Mouse (Mus musculus) MEL (cell line): ENCODE measurements around the gene Rffl. TPM values are rescaled to one million over a fixed set of nuclear protein-coding genes. Genes with fewer than 3 reads are reported as not detected.

ENCODE experiments used
- DNase-seq: peaks from one replicate; pipeline ENCODE4 v3.0.0; 2011; ENCODE audit warnings: low read depth, low spot score
- H3K27ac ChIP-seq: 2 replicates; pipeline ENCODE4 v1.5.1; 2012; ENCODE audit warnings: low read depth, mild to moderate bottlenecking, control low read depth, low read length, moderate library complexity; ENCODE audit not compliant: control insufficient read depth
- H3K27me3 ChIP-seq, 2 experiments: fragments of 150-350 bp in 1 of 2; sonication (generic) in 1 of 2; 2 replicates each; pipeline ENCODE4 v1.6.1; 2012; ENCODE audit warnings: low read length in 2 of 2, mild to moderate bottlenecking in 2 of 2, improper control_type of control experiment in 1 of 2, moderate library complexity in 1 of 2; ENCODE audit not compliant: insufficient read depth in 2 of 2, control insufficient read depth in 1 of 2
- H3K36me3 ChIP-seq, 2 experiments: 2 replicates each; pipeline ENCODE4 v1.6.1; 2012 to 2014; ENCODE audit warnings: low read length in 2 of 2, improper control_type of control experiment in 1 of 2, inconsistent platforms in 1 of 2, mild to moderate bottlenecking in 1 of 2; ENCODE audit not compliant: insufficient read depth in 2 of 2, control insufficient read depth in 1 of 2
- H3K4me1 ChIP-seq, 2 experiments: fragments of 150-350 bp in 1 of 2; sonication (generic) in 1 of 2; 2 replicates each; pipeline ENCODE4 v1.6.1; 2012; ENCODE audit warnings: low read length in 2 of 2, improper control_type of control experiment in 1 of 2, mild to moderate bottlenecking in 1 of 2; ENCODE audit not compliant: insufficient read depth in 2 of 2, control insufficient read depth in 1 of 2
- H3K4me3 ChIP-seq, 2 experiments: fragments of 150-350 bp in 1 of 2; sonication (generic) in 1 of 2; 2 replicates each; pipeline ENCODE4 v1.5.1; 2012; ENCODE audit warnings: low read depth in 2 of 2, low read length in 2 of 2, mild to moderate bottlenecking in 2 of 2, moderate library complexity in 2 of 2, control low read depth in 1 of 2, improper control_type of control experiment in 1 of 2; ENCODE audit not compliant: control insufficient read depth in 1 of 2, insufficient read depth in 1 of 2
- H3K79me2 ChIP-seq: 2 replicates; pipeline ENCODE4 v1.6.1; 2012; ENCODE audit warnings: mild to moderate bottlenecking, low read length, moderate library complexity; ENCODE audit not compliant: control insufficient read depth, poor library complexity, insufficient read depth
- H3K9ac ChIP-seq: 2 replicates; pipeline ENCODE4 v1.6.1; 2012; ENCODE audit warnings: low read depth, mild to moderate bottlenecking, control low read depth, low read length, moderate library complexity; ENCODE audit not compliant: control insufficient read depth, poor library complexity, severe bottlenecking
- H3K9me3 ChIP-seq: fragments of 150-350 bp; sonication (generic); replicated peaks from 2 replicates; pipeline ENCODE4 v1.6.1; 2012; ENCODE audit warnings: mild to moderate bottlenecking, low read length, improper control_type of control experiment, moderate library complexity; ENCODE audit not compliant: insufficient read depth
- CHD1 ChIP-seq: IDR thresholded peaks from 2 replicates; pipeline ENCODE4 v1.6.1; 2012; ENCODE audit warnings: low read depth, mild to moderate bottlenecking, inconsistent platforms, low read length, improper control_type of control experiment
- CHD2 ChIP-seq: IDR thresholded peaks from 2 replicates; pipeline ENCODE4 v1.6.1; 2011; ENCODE audit warnings: low read length, improper control_type of control experiment
- CTCF ChIP-seq, 3 experiments: IDR thresholded peaks in 2 of 3; conservative IDR thresholded peaks in 1 of 3; 2 replicates each; pipeline ENCODE4 v1.5.1; 2011 to 2012; ENCODE audit warnings: low read length in 3 of 3, low read depth in 2 of 3, mild to moderate bottlenecking in 2 of 3, improper control_type of control experiment in 1 of 3, inconsistent platforms in 1 of 3, mixed read lengths in 1 of 3, moderate library complexity in 1 of 3; ENCODE audit not compliant: control insufficient read depth in 1 of 3, insufficient read depth in 1 of 3, poor library complexity in 1 of 3, severe bottlenecking in 1 of 3
- ELF1 ChIP-seq: IDR thresholded peaks from 2 replicates; pipeline ENCODE4 v1.6.1; 2014; ENCODE audit warnings: low read depth, mild to moderate bottlenecking, inconsistent platforms, low read length, improper control_type of control experiment, moderate library complexity
- ETS1 ChIP-seq: IDR thresholded peaks from 2 replicates; pipeline ENCODE4 v1.6.1; 2012; ENCODE audit warnings: low read depth, mild to moderate bottlenecking, inconsistent platforms, low read length, improper control_type of control experiment, moderate library complexity
- GATA1 ChIP-seq: IDR thresholded peaks from 2 replicates; pipeline ENCODE4 v1.6.1; 2011; ENCODE audit warnings: low read depth, low read length, improper control_type of control experiment
- KAT2A ChIP-seq: conservative IDR thresholded peaks from 2 replicates; pipeline ENCODE4 v1.6.1; 2012; ENCODE audit warnings: low read depth, low read length, improper control_type of control experiment, inconsistent platforms
- MAFK ChIP-seq: IDR thresholded peaks from 2 replicates; pipeline ENCODE4 v1.6.1; 2011; ENCODE audit warnings: low read depth, mild to moderate bottlenecking, low read length, improper control_type of control experiment, borderline replicate concordance
- MAX ChIP-seq: IDR thresholded peaks from 2 replicates; pipeline ENCODE4 v1.6.1; 2011; ENCODE audit warnings: low read length, improper control_type of control experiment
- MAZ ChIP-seq: IDR thresholded peaks from 2 replicates; pipeline ENCODE4 v1.6.1; 2012; ENCODE audit warnings: low read depth, mild to moderate bottlenecking, inconsistent platforms, low read length, improper control_type of control experiment
- MXI1 ChIP-seq: IDR thresholded peaks from 2 replicates; pipeline ENCODE4 v1.6.1; 2011; ENCODE audit warnings: mild to moderate bottlenecking, low read depth, low read length, improper control_type of control experiment
- MYC ChIP-seq: IDR thresholded peaks from 2 replicates; pipeline ENCODE4 v1.6.1; 2011; ENCODE audit warnings: low read depth, mild to moderate bottlenecking, low read length, improper control_type of control experiment, moderate library complexity
- NELFE ChIP-seq: IDR thresholded peaks from 2 replicates; pipeline ENCODE4 v1.6.1; 2011; ENCODE audit warnings: low read depth, low read length, improper control_type of control experiment
- NRF1 ChIP-seq: IDR thresholded peaks from 2 replicates; pipeline ENCODE4 v1.6.1; 2014; ENCODE audit warnings: low read depth, mild to moderate bottlenecking, inconsistent platforms, low read length, improper control_type of control experiment, moderate library complexity; ENCODE audit not compliant: poor library complexity, insufficient read depth, severe bottlenecking
- POLR2A ChIP-seq, 2 experiments: IDR thresholded peaks; 2 replicates each; pipeline ENCODE4 v1.6.1; 2011 to 2012; ENCODE audit warnings: low read length in 2 of 2, mild to moderate bottlenecking in 2 of 2, control low read depth in 1 of 2, improper control_type of control experiment in 1 of 2, low read depth in 1 of 2, moderate library complexity in 1 of 2; ENCODE audit not compliant: control insufficient read depth in 1 of 2, insufficient read depth in 1 of 2, poor library complexity in 1 of 2
- POLR2AphosphoS2 ChIP-seq: IDR thresholded peaks from 2 replicates; pipeline ENCODE4 v1.6.1; 2011; ENCODE audit warnings: low read length, improper control_type of control experiment
- RAD21 ChIP-seq: IDR thresholded peaks from 2 replicates; pipeline ENCODE4 v1.6.1; 2011; ENCODE audit warnings: mild to moderate bottlenecking, low read depth, low read length, improper control_type of control experiment
- RCOR1 ChIP-seq: IDR thresholded peaks from 2 replicates; pipeline ENCODE4 v1.6.1; 2012; ENCODE audit warnings: low read depth, mild to moderate bottlenecking, inconsistent platforms, low read length, improper control_type of control experiment
- SIN3A ChIP-seq: IDR thresholded peaks from 2 replicates; pipeline ENCODE4 v1.6.1; 2012; ENCODE audit warnings: low read length, improper control_type of control experiment, inconsistent platforms
- TBP ChIP-seq: IDR thresholded peaks from 2 replicates; pipeline ENCODE4 v1.8.0; 2011; ENCODE audit warnings: low read depth, low read length, improper control_type of control experiment
- UBTF ChIP-seq: IDR thresholded peaks from 2 replicates; pipeline ENCODE4 v1.6.1; 2012; ENCODE audit warnings: low read depth, mild to moderate bottlenecking, inconsistent platforms, low read length, improper control_type of control experiment, moderate library complexity, borderline replicate concordance; ENCODE audit not compliant: insufficient read depth
- USF1 ChIP-seq: IDR thresholded peaks from 2 replicates; pipeline ENCODE4 v1.6.1; 2014; ENCODE audit warnings: low read depth, mild to moderate bottlenecking, inconsistent platforms, low read length, improper control_type of control experiment, moderate library complexity
- USF2 ChIP-seq, 2 experiments: IDR thresholded peaks; 2 replicates each; pipeline ENCODE4 v1.6.1; 2011 to 2012; ENCODE audit warnings: improper control_type of control experiment in 2 of 2, low read length in 2 of 2, borderline replicate concordance in 1 of 2, inconsistent platforms in 1 of 2, low read depth in 1 of 2, mild to moderate bottlenecking in 1 of 2; ENCODE audit not compliant: insufficient read depth in 1 of 2
- ZKSCAN1 ChIP-seq: IDR thresholded peaks from 2 replicates; pipeline ENCODE4 v1.6.1; 2012; ENCODE audit warnings: low read depth, mild to moderate bottlenecking, inconsistent platforms, low read length, improper control_type of control experiment, moderate library complexity
- ZMIZ1 ChIP-seq: IDR thresholded peaks from 2 replicates; pipeline ENCODE4 v1.6.1; 2012; ENCODE audit warnings: low read depth, mild to moderate bottlenecking, inconsistent platforms, low read length, improper control_type of control experiment, moderate library complexity
- ZNF384 ChIP-seq: IDR thresholded peaks from 2 replicates; pipeline ENCODE4 v1.6.1; 2012; ENCODE audit warnings: low read depth, mild to moderate bottlenecking, inconsistent platforms, low read length, improper control_type of control experiment
- polyA plus RNA-seq, 2 experiments: library from polyadenylated mRNA; stranded (reverse) in 1 of 2; unstranded in 1 of 2; fragments of >175 nt in 1 of 2; fragments of >200 nt in 1 of 2; gene quantifications; 2 replicates each; pipeline versions ENCODE4 v1.2.1 to v1.2.4; 2012; ENCODE audit warnings: low replicate concordance in 2 of 2, low read depth in 1 of 2; ENCODE audit not compliant: insufficient read length in 2 of 2, insufficient read depth in 1 of 2, missing spikeins in 1 of 2
- total RNA-seq: library from RNA; depleted of rRNA; stranded (reverse); fragments of 300-350 nt; gene quantifications from 2 replicates; pipeline ENCODE4 v1.2.3, GENCODE M21; 2012

Rffl gene
- total and polyA plus RNA-seq, 3 experiments = 15.2 to 17.8 TPM; not detected in 1

- TF ChIP-seq ZKSCAN1 (no peak), SIN3A (no peak; the same call in 1 of the 2 replicates), GATA1 (no peak)
Observed at GRCm38 (mm10) chr11:82871031-82871446, at the start of gene Rffl (continued).

GRCm38 (mm10) chr11:82920768-82921167 is 49.8 kb upstream of the Rffl start:
- Histone ChIP-seq H3K4me1 (no peaks in the 10 kb centered on the region), H3K27ac (no peak overlapping the region), H3K27me3 (no peaks in the 10 kb centered on the region; a peak in 1 of 4 replicates), H3K79me2 (no peaks in the 10 kb centered on the region), H3K9ac (no peak overlapping the region), H3K36me3 (no peaks in the 10 kb centered on the region), H3K4me3 (no peak overlapping the region), H3K9me3 (no peaks in the 10 kb centered on the region)
- TF ChIP-seq ZKSCAN1 = no peak
- no peak for TF ChIP-seq ETS1
- TF ChIP-seq CTCF (IDR thresholded peaks at IDR 0.05 in 2 of 3, conservative IDR thresholded peaks at IDR 0.05 in 1 of 3; ENCODE audit: control insufficient read depth in 1 of 3, insufficient read depth in 1 of 3, low read depth in 2 of 3, low read length in 3 of 3, poor library complexity in 1 of 3, severe bottlenecking in 1 of 3) = no peak
- no peak for TF ChIP-seq RAD21
- TF ChIP-seq POLR2AphosphoS2 = no peak
- TF ChIP-seq MXI1 = no peak
- no peak for TF ChIP-seq UBTF
- TF ChIP-seq MYC = no peak
- TF ChIP-seq MAX = no peak
- no peak for TF ChIP-seq MAFK
- TF ChIP-seq USF1 = no peak
- no peak for DNase-seq

GRCm38 (mm10) chr11:82914711-82915352 is 43.8 kb upstream of the Rffl start:
- Histone ChIP-seq H3K9ac (no peak overlapping the region), H3K36me3 (no peaks in the 10 kb centered on the region), H3K27ac (no peak overlapping the region), H3K4me3 (peak overlapping the region; percentile 24 to 34; a peak in 3 of 4 replicates), H3K4me1 (0 out of 4 replicates have a peak, but pooled peaks cover 0 to 2% of the 10 kb centered on the region in 2 experiments), H3K27me3 (peaks cover 0 to 2% of the 10 kb centered on the region in 2 experiments; a peak in 2 of 4 replicates), H3K79me2 (no peaks in the 10 kb centered on the region), H3K9me3 (no peaks in the 10 kb centered on the region)
- DNase-seq = peak; percentile 87
- no peak for TF ChIP-seq USF1
- TF ChIP-seq CTCF (IDR thresholded peaks at IDR 0.05 in 2 of 3, conservative IDR thresholded peaks at IDR 0.05 in 1 of 3; ENCODE audit: control insufficient read depth in 1 of 3, insufficient read depth in 1 of 3, low read depth in 2 of 3, low read length in 3 of 3, poor library complexity in 1 of 3, severe bottlenecking in 1 of 3) = peak; percentile 97 to 100 (median 99)
- no peak for TF ChIP-seq NRF1
- 0 out of 2 replicates have a peak, but pooled peaks have one; percentile 32 for TF ChIP-seq MYC
- TF ChIP-seq ZNF384 = no peak
- TF ChIP-seq RCOR1 = no peak
- no peak for TF ChIP-seq ETS1
- no peak for TF ChIP-seq CHD2
- TF ChIP-seq MAFK = no peak
- no peak for TF ChIP-seq MAZ
- no peak for TF ChIP-seq MXI1
- no peak for TF ChIP-seq ELF1
- no peak for TF ChIP-seq POLR2AphosphoS2
- TF ChIP-seq ZMIZ1 = no peak
- TF ChIP-seq KAT2A = no peak
- no peak for TF ChIP-seq USF2 (IDR thresholded peaks at IDR 0.05; ENCODE audit: borderline replicate concordance in 1 of 2, insufficient read depth in 1 of 2, low read depth in 1 of 2, low read length in 2 of 2)
- TF ChIP-seq NELFE = no peak
- TF ChIP-seq SIN3A = peak; percentile 46; the same call in 1 of the 2 replicates
- no peak for TF ChIP-seq UBTF
- TF ChIP-seq MAX = no peak
- TF ChIP-seq ZKSCAN1 = no peak
- no peak for TF ChIP-seq CHD1
- TF ChIP-seq POLR2A (IDR thresholded peaks at IDR 0.05; ENCODE audit: control insufficient read depth in 1 of 2, insufficient read depth in 1 of 2, low read depth in 1 of 2, low read length in 2 of 2, poor library complexity in 1 of 2) = no peak
- TF ChIP-seq TBP = 0 out of 2 replicates have a peak, but pooled peaks have one; percentile 12
